Mouse (Mus musculus) erythroid progenitor cell, adult 5-6 weeks (primary cell): Measurements from ENCODE around the gene Caskin2. TPM values are rescaled to one million over a fixed set of nuclear protein-coding genes. Genes with fewer than 3 reads are reported as not detected.
A peak's percentile ranks its signal among the peaks of the same experiment; 100 is the strongest.

Source experiments
- ATAC-seq: replicated peaks from 2 replicates; pipeline ENCODE4 v1.8.0; 2016; ENCODE audit warnings: moderate number of reproducible peaks, mild to moderate bottlenecking, moderate TSS enrichment, inconsistent platforms; ENCODE audit not compliant: poor library complexity, low FRiP score, severe bottlenecking
- total RNA-seq, 2 experiments: library from RNA; stranded (forward) in 1 of 2; stranded (reverse) in 1 of 2; fragments of 150-400 nt in 1 of 2; fragments of 186-747, 209-891 nt in 1 of 2; gene quantifications; 2 replicates each; pipeline versions ENCODE4 v1.2.3 to v1.2.4; 2015 to 2017; ENCODE audit warnings: low replicate concordance in 2 of 2

The Caskin2 gene
- total RNA-seq, 2 experiments from 2014 or later, result 6.0 to 6.7 TPM

DNA sequence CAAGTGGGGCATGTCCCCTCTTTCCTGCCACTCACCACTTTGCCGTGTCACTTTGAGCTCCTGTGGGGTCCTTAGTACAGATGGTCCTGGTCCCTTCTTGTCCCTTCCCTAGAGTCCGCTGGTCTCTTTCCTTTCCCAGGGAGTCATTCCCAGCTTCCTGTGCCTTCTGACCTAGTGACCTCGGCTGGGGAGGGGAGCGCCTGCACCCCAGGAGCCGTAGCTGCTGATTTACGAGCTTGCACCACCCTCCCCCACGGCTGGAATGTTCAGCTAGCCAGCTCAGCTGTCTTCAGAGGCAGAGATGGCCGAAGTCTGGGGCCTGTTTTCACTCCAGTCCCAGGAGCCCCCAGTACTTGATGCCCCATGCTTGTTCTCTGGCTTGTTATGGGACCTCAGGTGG is 19.1 kb upstream of the Caskin2 start:
- no peak for ATAC-seq

DNA sequence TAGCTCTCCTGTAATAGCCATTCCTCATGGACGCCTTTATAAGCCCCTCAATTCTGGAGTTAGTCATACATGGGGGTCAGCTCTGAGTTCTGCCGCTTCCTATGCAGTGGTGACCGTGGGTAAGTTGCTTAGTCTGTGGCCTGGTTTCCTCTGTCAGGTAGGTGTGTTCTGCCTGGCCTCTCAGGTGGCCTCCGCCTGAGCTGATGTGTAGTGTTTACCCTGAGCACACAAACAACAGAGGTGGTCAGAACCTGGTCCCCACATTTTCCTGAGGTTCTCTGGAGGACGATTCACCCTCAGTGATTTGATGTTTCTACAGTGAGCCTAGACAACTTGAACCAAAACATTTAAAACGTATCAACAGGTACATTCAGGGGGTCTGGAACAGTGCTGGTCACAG is 18.6 kb upstream of the Caskin2 start:
- no peak for ATAC-seq

DNA sequence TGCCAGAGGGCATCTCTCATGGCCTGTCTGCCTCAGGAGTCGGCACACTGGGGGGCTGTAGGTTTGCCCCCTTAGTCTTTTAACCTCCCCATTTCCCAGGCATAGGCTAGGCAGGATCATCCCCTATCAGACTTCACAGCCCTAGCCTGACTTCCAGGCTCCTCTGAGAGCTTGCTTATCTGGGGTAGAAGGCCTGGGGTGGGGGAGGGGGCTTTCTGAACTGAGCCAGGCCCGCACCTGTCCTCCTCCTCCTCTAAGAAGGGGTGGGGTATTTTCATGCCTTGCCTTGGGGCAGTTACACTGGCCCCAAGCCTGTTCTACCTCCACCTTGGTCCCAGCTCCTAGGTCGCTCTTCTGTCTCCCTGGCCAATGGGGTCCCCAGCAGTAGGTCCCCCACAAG is 18.1 kb upstream of the Caskin2 start:
- no peak for ATAC-seq

DNA sequence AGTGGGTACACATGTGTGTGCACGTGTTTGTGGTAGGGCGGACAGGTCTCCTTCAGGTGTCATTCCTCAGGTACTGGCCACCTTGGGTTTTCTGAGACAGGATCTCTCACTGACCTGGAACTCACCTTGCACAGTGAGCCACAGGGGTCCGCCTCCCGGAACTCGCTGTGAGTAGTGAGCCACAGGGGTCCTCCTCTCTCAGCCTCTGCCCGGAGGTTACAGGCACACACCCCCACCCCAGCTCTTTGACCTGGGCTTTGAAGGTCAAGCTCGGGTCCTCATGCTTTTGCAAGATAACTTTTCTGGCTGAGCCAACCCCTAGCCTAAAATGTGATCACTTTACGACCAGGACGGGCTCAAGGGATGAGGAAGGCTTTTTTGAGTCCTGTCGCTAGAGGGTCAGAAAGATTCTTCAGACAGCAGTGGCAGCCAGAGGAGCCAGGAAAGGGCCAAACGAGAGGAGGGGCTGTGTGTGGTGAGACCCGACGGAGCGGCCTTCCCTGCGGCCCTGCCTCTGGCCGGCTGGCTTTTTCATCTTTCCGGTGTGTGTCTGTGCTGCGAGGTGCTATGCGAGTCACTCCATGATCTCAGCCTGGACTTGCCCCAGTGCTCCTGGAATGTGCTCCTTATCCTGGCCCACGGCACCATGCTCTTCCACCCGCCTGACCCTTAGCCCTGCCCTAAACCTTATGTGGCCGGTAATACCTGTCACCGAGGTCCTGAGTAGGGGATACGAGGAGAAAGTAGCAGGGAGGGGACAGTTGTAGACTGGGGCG is 17.3 kb upstream of the Caskin2 start:
- ATAC-seq, result no peak

DNA sequence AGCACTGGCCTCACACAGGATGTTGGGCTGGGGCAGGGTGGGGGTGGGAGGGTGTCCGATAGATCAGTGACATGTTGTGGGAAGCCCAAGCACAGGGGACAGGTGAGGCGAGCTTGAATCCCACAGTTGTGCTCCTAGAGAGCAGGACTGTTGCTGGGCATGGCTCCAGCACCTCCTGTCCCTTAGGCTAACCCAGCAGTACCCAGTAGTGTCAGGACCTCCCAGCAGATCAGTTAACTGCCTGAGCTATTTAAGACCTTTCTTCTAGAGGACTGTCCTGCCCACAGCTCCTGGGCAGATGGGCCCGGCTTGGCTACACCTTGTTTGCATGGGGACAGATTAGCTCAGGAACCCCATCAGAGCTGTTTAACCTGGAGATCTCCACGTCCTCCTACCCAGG is 15.6 kb upstream of the Caskin2 start:
- no peak for ATAC-seq

DNA sequence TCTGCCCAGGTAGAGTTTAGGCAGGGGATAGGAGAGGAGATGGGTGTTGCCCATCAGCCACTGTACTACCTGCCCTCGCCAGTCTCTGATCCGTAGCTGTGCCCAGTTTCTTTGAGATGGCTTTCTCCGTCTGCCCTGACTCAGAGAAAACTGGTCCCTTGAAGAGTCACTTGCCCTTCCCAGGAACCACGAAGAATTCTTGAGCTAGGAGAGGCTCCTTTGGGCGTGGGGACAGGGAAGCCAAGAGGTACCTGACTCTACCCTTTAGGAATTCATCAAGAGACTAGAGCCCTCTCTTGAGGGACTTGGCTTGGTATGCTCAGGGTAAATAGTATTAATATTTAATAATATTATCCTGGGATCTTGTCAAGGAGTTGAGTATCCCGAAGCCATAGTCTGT is 14.2 kb upstream of the Caskin2 start:
- ATAC-seq, result no peak

DNA sequence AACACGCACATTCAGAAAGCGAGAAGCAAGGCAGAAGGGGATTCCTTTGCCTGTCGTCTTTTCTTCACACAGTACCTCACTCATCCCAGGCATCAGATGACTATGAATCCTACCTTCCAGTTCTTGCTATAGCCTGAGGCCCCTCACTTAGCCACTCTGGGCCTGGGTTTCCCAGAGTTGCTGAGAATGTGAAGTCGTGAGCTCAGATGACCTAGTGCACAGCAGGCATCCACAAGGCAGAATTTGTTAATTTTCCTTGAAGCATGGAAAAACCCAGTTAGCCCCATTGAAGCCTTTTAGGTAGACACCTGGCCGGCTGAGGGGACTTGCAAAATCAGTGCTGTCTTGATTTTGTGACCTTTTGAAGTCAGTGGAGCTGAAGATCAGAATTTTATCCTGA is 13.0 kb upstream of the Caskin2 start:
- ATAC-seq, result no peak

DNA sequence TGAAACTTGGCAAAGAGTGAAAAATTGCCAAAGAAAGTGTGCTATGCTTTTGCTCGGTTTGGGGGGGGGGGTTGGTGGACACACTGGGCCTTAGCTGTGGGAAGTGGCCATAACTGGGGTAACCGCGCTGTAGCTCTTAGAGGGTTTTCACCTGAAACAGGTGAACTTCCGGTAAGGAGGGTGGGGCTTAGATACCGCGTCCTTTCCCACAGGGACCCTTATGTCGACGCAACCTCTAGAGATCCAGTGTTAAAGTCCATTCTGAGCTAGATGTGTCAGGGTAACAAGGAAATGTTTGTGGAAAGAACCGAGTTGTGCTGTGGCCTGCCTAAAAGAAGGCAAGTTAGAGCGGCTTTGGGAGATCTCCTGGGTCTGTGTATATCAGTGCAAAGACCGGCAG is 11.4 kb upstream of the Caskin2 start:
- ATAC-seq, result no peak

DNA sequence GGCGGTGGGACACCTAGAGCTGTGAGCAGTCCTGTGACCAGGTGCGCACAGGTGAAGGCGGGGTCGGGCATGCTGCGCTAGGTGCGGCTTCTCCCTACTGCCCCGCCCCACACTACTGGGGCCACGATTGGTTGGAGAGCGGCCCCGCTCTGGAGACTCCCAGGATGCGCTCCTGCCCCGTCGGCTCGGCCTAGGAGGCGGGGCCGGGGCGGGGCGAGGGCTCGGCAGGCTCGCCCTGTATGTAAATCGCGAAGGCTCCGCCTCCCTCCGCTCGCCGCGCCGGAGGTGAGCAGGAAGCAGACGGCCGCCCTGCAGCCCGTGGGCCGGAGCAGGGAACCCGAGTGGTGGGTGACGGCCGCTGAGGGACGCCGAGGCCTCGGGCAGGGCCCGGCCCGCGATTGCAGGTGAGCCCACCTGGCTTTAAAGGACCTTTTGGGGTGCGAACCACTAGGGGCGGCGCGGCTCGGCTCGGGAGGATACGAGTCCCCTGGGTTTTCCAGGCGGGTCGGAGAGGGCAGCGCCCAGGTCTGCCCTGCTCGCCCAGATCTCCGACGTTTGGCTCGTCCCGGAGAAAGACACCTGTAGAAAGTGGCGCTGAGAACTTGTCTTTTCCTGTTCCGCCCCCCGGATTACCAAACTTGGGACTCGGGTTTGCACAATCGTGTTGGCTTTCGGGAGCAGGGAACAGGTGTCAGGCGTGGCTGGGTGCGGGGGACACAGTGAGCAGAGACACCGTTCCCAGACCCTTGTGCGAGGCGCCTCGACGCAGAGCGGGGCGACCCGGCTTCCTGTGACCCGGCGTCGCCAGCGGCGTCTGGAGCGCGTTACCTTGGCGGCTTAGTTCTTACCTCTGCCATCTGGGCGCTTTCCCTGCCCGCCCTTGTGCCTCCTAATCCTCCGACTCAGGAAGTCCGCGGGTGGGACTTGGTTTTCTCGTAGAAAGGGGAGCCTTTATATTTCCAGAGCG is 10.6 kb upstream of the Caskin2 start, which contains the start of gene Llgl2:
Gene Llgl2, plus strand, starts transcription at position 276 of the 967 bp plus-strand sequence.
- ATAC-seq, result peak; percentile 92

DNA sequence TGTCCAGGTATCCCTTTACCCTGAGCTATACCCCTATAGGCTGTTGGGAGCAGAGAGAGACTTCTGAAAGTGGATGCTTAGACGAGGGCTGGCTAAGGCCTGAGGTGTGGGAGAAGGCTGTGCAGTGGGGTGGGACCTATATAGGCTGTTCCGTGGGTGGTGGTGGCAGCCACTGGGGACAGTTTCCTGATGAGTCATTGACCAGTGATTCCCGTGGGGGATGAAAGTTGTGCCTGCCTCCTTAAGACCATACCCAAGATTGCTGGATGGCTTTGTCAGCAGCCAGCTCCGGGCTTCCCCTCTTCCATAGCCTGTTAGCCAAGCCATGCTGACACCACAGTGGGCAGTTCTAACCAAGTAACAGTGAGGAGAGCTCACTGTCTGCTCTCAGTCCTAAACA is 7.6 kb upstream of the Caskin2 start:
- no peak for ATAC-seq

DNA sequence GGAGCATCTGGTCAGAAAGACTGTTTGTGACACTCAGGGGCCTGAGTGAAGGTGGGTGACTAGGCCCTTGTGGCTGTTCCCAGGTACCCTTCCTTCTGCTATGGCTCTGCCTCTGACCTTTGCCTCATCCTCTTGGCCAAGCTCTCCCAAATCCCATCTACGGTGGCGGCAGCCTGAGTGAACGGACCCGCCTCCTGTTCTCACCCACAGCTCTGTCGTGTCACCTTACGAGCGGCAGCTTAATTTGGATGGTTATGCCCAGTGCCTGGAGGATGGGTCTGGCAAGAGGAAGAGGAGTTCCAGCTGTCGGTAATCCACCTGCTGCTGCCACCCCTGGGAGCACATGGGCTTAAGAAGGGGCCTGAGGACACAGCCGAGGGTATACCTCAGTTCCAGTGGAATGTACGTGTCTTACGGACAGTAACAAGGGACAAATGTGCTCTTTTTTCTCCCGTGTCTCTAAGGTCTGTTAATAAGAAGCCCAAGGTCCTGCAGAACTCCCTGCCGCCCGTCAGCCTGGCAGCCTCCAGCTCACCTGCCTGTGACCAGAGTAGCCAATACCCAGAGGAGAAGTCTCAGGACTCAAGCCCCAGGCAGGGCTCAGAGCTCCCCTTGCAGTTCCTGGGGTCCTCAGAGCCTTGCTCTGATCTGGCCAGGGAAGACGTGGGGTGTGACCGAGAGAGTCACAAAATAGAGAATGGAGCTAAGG is 6.6 kb upstream of the Caskin2 start:
- no peak for ATAC-seq

DNA sequence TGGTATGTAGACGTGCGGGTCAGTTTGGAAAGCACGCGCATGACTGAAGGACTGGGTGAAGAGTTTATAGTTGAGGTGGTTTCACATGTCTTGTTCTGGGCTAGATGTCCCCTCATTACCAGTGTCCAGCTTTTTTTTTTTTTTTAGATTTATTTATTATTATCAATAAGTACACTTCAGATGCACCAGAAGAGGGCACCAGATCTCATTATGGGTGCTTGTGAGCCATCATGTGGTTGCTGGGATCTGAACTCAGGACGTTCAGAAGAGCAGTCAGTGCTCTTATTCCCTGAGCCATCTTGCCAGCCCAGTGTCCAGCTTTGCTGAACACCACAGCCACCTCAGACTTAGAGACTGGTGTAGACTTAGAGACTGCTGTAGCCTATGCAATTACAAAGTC is 3.9 kb upstream of the Caskin2 start:
- ATAC-seq, result no peak

DNA sequence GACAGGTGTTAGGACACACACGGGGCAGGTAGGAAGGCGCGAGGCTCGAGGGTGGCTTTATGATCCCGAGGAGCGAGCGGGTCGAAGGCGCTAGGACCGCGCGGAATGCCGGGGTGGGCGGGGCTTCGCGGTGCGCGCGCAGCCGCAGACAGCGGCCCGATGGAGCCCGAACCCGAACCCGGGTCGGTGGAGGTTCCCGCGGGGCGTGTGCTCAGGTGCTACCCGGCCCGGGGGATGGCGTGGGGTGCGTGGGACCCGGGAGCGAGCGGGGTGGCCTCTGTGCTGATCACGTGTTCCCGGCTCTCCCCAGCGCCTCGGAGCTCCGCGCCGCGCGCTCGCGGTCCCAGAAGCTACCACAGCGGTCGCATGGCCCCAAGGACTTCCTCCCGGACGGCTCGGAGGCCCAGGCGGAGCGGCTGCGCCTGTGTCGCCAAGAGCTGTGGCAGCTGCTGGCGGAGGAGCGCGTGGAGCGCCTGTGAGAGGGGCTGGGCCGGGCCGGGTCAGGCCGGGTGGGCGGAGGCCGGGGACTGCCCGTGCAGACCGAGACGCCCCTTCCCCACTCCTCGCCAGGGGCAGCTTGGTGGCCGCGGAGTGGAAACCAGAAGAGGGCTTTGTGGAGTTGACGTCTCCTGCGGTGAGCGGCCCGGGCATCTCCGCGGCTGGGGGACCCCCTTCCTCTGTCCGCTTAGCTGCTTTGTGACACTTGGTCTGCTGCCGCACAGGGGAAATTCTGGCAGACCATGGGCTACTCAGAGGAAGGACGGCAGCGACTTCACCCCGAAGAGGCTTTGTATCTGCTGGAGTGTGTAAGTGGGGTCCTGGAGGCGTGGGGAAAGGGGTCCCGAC is 1.4 kb upstream of the Caskin2 start, which contains the start of gene Tsen54:
Gene Tsen54, plus strand, starts transcription at position 120 of the 846 bp plus-strand sequence.
- ATAC-seq, result peak; percentile 58

DNA sequence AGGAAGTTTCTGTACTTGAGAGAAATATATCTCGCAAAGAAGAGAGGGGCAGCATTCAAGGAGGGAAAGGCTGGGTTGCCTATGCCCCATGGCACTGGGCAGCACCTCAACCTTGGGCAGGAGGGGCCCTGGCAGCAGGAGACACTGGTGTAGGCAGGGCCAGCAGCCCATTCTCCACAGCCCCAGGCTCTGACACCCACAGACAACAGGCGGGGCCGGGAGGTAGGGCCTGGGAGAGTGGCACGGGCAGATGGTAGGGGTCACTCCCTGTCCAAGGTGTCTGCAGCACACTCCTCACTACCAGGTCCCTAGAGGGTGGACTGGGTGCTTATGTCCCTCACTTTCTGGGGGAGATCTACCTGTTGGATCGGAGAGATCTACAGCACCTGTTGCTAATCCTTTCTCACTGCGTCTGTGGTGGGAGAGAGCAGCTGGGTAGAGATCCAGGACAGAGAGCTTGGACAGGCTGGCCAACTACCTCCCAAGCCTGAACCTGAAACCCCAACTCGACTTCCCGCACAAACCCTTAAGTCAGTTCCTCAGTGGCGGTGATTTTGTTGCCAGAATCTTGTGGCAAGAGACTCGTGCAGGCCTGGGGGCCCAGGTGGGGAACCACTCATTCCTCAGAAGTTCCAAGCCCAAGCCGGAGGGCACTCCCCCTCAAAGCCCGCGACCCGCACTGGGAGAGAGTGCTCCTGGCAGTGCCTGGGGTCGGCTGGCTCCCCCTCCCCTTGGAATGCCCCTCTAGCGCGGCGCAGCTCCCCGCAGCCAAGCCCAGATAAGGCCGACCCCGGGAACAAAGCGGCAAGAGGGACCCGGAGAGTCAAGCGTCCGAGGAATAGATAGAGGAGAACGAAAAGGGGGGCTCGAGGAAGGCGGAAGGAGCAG is 662 bp downstream of the Caskin2 start:
- ATAC-seq, result 0 out of 2 replicates have a peak, but pooled peaks have one; percentile 1

DNA sequence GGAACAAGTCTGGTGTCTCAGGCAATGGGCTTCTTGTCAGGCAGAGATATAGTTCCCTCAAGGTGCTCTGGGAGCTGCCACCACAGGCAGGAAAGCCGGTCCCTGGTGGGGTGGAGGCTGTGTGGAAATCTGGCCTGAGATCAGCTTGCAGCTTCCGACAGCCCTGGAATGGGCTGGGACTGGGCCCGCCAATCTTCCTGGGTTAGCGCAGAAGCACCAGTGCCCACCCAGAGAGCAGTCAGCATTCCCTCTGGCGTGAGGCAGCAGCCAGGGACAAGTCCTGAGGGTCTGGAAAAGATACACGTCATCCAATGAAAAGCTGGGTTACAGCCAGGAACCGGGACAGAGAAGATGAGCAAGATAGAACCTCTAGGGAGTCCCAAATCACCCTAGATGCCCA is 1.3 kb downstream of the Caskin2 start:
- ATAC-seq, result no peak

DNA sequence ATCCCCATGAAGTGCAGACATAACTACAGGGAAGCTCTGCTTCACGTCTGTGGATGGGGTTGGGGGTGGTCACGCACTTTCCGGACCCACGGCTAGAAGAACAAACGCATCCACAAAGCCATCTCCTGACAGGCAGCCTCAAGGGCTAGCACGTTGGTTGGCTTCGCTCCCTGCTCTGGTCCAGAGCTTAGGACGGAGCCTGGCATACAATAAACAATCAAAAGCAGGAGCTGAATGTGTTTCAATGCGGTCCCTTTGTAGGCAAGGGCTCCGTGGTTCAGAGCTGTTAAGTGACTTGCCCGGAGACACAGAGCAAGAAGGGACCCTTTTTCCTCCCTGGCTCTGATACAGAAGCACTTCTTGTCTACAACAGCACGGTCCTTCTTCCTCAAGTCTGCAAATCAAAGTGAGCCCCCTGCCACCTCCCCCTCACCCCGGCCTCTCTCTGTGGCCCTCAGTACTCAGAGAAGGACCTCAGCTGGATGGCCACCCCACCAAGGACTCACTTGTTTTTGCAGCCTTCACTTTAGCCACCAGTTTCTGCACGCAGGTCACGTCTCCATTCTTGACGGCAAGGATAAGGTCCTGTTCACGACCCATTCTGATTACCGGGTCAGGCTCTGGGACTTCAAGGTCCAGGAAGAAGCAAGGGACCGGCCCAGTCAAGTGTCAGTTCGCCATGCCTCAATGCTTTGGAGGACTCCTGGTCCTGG is 1.9 kb downstream of the Caskin2 start:
- ATAC-seq, result no peak

DNA sequence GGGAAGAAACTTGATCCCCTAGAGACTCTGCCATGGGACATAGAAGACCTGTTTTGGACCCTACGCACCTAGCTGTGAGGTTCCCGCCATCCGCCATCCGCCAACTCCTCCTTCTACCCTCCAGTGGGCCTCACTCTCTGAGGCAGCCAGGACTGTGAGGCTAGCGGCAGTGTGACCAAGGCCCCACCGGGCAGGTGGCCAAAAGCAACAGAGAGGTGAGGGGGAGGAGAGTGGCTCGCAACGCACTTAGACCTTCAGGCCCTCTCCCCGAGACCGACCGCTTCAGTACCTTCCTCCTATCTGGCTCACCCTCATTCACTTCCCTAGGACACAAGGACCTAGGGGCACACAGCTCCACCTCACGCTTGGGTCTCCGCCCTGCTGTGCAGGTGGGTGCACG is 3.1 kb downstream of the Caskin2 start:
- no peak for ATAC-seq

DNA sequence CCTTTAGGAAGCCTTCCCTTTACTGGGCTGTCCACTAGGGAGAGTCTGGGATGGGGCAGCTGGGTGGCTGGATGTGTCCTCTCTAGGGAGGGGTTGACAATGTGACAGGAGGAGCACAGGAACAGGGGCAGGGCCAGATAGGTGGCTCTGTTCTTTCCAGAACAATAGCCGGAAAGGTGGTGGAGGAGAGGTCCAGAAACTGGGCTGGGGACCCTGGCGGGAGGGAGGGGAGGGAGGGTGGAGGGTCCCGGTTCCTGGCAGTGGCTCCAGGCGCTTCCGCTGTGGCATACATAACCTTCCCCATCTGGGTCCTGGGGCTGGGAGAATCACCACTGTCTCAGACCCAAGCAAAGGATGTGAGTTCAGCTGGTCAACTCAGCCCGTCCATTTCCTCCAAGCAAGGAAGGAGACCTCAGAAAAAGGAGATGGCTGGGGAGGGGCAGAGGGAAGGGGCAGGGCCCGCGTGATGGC is 4.1 kb downstream of the Caskin2 start:
- ATAC-seq, result no peak
